Mouse (Mus musculus) bone marrow macrophage, adult 2 months (primary cell): ENCODE results near the gene Ppp1r1b. TPM values are rescaled to one million over a fixed set of nuclear protein-coding genes. Genes with fewer than 3 reads are reported as not detected.

Source experiments
- H3K27ac ChIP-seq: 2 replicates; pipeline ENCODE4 v1.5.1; 2012; ENCODE audit warnings: low read depth, low read length; ENCODE audit not compliant: insufficient read depth
- H3K4me1 ChIP-seq: 2 replicates; pipeline ENCODE4 v1.6.1; 2012; ENCODE audit warnings: low read length; ENCODE audit not compliant: control insufficient read depth, insufficient read depth
- H3K4me3 ChIP-seq: 2 replicates; pipeline ENCODE4 v1.5.1; 2012; ENCODE audit warnings: mild to moderate bottlenecking, low read length, moderate library complexity; ENCODE audit not compliant: insufficient read depth
- CTCF ChIP-seq: IDR thresholded peaks from 2 replicates; pipeline ENCODE4 v1.5.1; 2012; ENCODE audit warnings: low read depth, mild to moderate bottlenecking, low read length, moderate library complexity
- POLR2A ChIP-seq: IDR thresholded peaks from 2 replicates; pipeline ENCODE4 v1.6.1; 2012; ENCODE audit warnings: mild to moderate bottlenecking, low read depth, low read length, borderline replicate concordance
- polyA plus RNA-seq: library from polyadenylated mRNA; stranded (reverse); fragments of >200 nt; gene quantifications from 2 replicates; pipeline ENCODE4 v1.2.4, GENCODE M21; 2012; ENCODE audit not compliant: missing spikeins, insufficient read depth, insufficient read length

Gene Ppp1r1b
- polyA plus RNA-seq, 1 experiment: not detected

DNA sequence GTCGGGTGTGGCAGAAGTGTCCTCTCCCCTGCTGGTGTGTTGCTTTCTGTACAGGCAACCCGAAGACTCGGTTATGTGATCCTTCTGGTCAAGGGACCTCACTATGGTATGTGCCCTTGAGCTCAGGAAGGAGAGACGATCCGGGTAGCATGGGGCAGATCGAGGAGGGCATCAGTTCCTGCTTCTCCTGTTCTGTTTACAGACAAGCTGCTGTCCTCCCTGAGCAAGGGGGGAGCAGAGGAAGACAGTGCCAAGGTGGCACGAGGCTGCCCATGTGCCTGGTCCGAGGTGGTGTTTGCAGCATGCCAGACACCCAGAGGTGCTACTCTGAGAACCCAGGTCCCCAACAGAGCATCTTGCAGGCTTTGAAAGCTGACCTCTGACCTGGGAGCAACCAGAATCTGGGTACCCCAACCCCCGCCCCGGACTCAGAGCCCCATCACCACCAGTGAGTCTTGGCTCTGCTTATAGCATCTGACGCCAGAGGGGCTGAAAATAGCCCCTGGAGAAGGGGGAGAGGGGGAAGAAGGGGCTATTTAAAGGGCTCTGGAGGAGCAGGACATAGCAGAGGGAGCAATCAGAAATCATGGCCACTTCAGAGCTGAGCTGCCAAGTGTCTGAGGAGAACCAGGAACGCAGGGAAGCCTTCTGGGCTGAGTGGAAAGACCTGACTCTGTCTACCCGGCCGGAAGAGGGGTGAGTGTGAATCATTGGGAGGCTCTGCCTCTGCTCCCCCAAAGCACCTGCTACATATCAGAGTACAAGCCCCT is 35.2 kb downstream of the Ppp1r1b start, which contains the start of gene Tcap:
TSS of gene Tcap (plus strand) at position 551 of the 770 bp plus-strand sequence.
- Histone ChIP-seq H3K27ac (no peak within 1 kb of the TSS), H3K4me1 (no peaks in the 10 kb centered on the region), H3K4me3 (no peak within 1 kb of the TSS)
- TF ChIP-seq POLR2A (no peak), CTCF (no peak)

DNA sequence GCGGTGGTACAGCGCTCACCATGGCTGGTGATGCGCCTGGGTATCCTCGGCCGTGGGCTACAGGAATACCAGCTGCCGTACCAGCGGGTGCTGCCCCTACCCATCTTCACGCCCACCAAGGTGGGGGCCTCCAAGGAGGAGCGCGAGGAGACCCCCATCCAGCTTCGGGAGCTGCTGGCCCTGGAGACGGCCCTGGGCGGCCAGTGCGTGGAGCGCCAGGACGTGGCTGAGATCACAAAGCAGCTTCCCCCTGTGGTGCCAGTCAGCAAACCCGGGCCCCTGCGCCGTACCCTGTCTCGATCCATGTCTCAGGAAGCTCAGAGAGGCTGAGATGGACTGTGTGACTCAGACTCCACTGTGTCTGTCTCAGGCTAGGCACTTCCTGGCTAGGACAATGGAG is 36.0 kb downstream of the Ppp1r1b start:
- Histone ChIP-seq H3K4me3 (no peak overlapping the region), H3K27ac (no peak overlapping the region), H3K4me1 (no peaks in the 10 kb centered on the region)
- TF ChIP-seq POLR2A: no peak
- no peak for TF ChIP-seq CTCF

DNA sequence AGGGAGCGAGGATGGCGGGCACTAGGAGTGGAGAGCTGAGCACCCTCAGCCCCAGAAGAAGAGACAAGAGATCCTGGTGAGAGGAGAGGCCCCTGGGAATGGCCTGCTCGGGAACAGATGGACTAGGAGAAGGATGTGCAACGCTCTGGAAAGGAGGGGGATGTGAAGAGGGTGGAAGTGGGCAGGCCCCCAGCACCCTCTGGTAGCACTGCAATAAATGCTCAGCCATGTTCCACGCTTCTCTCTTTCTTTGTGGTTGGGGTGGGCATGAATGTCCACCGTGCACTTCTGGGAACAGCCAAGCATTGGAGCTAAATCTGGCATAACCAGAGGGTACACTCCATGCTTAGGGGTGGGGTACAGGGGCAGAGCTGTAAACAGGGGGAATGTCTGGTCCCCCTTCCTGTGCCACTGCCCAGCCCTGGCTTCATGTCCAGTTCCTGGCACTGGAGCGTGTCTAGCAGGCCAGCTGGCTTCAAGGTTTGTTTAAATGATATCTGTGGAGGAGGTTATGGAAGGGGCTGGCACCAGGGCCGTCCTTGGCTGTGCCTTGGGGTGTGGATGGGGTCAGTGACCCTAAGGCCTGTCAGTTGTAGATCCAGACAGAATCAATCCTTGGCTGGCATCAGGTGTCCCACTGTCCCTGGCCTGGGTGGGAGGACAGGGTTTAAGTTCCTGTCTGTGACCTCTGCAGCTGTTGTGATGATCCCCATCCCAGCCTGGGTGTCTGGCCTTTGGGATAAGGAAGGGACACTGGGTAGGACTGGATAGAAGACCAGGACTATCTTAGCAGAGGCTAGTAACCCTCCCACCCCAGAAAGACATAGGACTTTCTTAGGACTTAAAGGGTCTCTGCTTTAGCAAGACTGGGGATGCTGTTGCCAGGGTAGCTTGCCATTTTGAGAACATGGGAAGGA is 36.8 kb downstream of the Ppp1r1b start:
- no peak overlapping the region for H3K27ac ChIP-seq
- no peaks in the 10 kb centered on the region for H3K4me1 ChIP-seq
- no peak overlapping the region for H3K4me3 ChIP-seq
- no peak for TF ChIP-seq CTCF
- no peak for TF ChIP-seq POLR2A

DNA sequence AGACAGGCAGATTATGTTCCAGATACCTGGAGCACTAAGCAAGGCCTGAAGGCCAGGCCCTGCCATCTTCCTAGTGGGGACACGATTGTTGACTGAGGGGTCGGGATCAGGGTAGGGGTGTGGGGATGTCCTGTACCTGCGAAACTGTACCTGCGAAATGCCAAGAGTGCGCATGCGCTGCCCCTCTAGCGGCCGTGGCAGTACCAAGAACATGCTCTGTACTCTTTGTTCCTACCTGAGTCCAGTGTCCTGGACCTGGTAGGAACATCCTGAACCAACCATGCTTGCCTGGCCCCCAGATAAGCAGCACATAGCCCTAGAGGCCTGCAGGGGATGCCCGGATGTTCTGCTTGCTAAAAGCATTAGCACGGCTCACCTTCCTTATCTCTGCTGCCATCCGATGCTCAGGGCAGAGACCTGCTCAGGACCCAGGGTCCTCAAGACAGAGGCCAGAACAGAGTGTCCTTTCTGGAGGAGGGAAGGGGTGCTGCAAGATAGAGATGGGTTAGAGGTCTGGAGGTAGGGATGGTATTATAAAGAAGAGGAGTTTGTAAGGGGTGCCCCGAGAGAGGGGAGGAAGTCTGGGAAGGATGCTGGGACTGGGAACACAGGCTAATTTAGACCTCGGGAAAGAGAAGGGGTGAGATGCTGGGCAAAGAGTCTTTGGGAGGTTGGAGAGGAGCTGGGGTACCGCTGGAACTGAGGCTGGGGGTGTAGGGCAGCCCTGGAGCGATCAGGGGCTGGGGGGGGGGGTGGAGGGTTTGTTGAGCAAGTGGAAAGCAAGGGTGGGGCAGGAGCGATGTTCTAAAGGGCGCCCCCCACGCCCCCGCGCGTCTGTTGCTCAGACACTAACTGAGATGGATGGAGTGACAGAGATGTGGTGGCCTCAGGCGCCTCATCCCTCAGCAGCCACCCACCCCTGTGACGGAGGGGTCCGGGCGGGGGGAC is 37.7 kb downstream of the Ppp1r1b start, which contains the start of gene Pnmt:
TSS of gene Pnmt (plus strand) at position 813 of the 948 bp plus-strand sequence.
- Histone ChIP-seq H3K4me1 (no peaks in the 10 kb centered on the region), H3K4me3 (no peak within 1 kb of the TSS), H3K27ac (no peak within 1 kb of the TSS)
- TF ChIP-seq POLR2A (no peak), CTCF (no peak)

DNA sequence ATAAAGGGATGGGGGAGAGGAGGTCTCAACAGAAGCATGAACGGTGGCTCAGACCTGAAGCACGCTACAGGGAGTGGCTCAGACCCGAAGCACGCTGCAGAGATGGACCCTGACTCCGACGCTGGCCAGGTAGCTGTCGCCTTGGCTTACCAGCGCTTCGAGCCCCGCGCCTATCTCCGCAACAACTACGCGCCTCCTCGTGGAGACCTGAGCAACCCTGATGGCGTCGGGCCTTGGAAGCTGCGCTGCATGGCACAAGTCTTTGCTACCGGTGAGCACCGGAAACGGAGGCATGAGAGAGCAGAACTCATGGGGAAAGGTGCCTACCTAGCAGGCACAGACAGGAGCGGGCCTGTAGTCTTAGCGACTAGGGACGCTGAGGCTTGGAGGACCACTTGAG is 38.4 kb downstream of the Ppp1r1b start:
- Histone ChIP-seq H3K4me3 (no peak overlapping the region), H3K4me1 (no peaks in the 10 kb centered on the region), H3K27ac (no peak overlapping the region)
- TF ChIP-seq POLR2A: no peak

DNA sequence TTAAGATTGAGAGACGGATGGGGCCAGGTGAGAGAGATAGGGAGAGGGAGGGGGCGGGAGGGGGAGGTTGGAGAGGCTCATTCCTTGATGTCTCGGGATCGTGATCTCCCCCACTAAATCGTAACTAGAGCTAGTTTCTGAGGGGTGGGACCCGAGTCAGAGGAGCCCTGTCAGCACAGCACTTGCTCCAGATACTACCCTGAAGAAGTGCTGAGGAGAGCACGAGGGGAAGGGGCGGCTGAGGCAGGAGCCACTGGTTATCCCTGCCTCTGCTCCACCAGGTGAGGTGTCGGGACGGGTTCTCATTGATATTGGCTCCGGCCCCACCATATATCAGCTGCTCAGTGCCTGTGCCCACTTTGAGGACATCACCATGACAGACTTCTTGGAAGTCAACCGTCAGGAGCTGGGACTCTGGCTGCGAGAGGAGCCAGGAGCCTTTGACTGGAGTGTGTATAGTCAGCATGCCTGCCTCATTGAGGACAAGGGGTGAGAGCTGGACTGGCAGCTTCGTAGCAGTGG is 38.9 kb downstream of the Ppp1r1b start:
- no peak for TF ChIP-seq POLR2A
- TF ChIP-seq CTCF: no peak
- H3K4me3 ChIP-seq: no peak overlapping the region
- no peaks in the 10 kb centered on the region for H3K4me1 ChIP-seq
- H3K27ac ChIP-seq: no peak overlapping the region

GRCm38 (mm10) chr11:98388282-98388681 is 40.1 kb downstream of the Ppp1r1b start:
- TF ChIP-seq POLR2A (no peak), CTCF (no peak)
- H3K4me3 ChIP-seq: no peak overlapping the region
- no peak overlapping the region for H3K27ac ChIP-seq
- H3K4me1 ChIP-seq: peaks cover 2% of the 10 kb centered on the region; the same call in 1 of the 2 replicates

GRCm38 (mm10) chr11:98389221-98389780 is 41.1 kb downstream of the Ppp1r1b start:
- Histone ChIP-seq H3K4me1 (peaks cover 2% of the 10 kb centered on the region; the same call in 1 of the 2 replicates), H3K27ac (no peak overlapping the region), H3K4me3 (no peak overlapping the region)
- TF ChIP-seq POLR2A (no peak), CTCF (peak; percentile 61)
